Mouse (Mus musculus) spleen, adult 2 months (tissue): Measurements from ENCODE around the gene Tgtp2.

Experiments
- CTCF ChIP-seq: fragments of 200-500 bp; IDR thresholded peaks from 2 replicates; pipeline ENCODE4 v1.5.1; 2011; ENCODE audit warnings: mild to moderate bottlenecking, inconsistent platforms; ENCODE audit not compliant: insufficient read depth, insufficient read length, insufficient replicate concordance; ENCODE audit errors: extremely low read depth
- POLR2A ChIP-seq: fragments of 200-500 bp; IDR thresholded peaks from 2 replicates; pipeline ENCODE4 v1.6.1; 2011; ENCODE audit warnings: low read depth, low read length, inconsistent platforms

DNA sequence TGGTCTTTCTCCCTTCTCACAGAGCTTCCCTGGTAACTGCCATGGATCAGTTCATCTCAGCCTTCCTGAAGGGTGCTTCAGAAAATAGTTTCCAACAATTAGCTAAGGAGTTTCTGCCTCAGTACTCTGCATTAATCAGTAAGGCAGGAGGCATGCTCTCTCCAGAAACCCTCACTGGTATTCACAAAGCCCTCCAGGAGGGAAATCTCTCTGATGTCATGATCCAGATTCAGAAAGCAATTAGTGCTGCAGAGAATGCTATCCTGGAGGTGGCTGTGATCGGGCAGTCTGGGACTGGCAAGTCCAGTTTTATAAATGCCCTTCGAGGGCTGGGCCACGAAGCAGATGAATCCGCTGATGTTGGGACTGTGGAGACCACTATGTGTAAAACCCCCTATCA, 31.4 kb upstream of the Tgtp2 start:
- TF ChIP-seq CTCF: no peak
- TF ChIP-seq POLR2A: no peak
